Mouse (Mus musculus) brain, embryonic 18.5 days (tissue): ENCODE measurements around the gene Fkbp9.

Experiments used
- DNase-seq: peaks from one replicate; pipeline ENCODE4 v3.0.0-alpha.2; 2012; ENCODE audit warnings: low read depth, low spot score

The Fkbp9 gene

GRCm38 (mm10) chr6:56905486-56905885, 73.6 kb downstream of the Fkbp9 start:
- no peak for DNase-seq

GRCm38 (mm10) chr6:56906121-56906846, 74.4 kb downstream of the Fkbp9 start:
- no peak for DNase-seq

- no peak for DNase-seq
Observed at GRCm38 (mm10) chr6:56907973-56908372, 76.1 kb downstream of the Fkbp9 start.

GRCm38 (mm10) chr6:56908397-56908796, 76.5 kb downstream of the Fkbp9 start:
- DNase-seq, result no peak

- no peak for DNase-seq
Observed at GRCm38 (mm10) chr6:56908912-56909311, 77.1 kb downstream of the Fkbp9 start.

GRCm38 (mm10) chr6:56910910-56911309, 79.1 kb downstream of the Fkbp9 start:
- no peak for DNase-seq

- DNase-seq, result no peak
Observed at GRCm38 (mm10) chr6:56913092-56913858, 81.4 kb downstream of the Fkbp9 start.

- no peak for DNase-seq
Observed at GRCm38 (mm10) chr6:56916279-56916678, 84.4 kb downstream of the Fkbp9 start.

- DNase-seq, result no peak
Observed at GRCm38 (mm10) chr6:56917578-56918368, 85.9 kb downstream of the Fkbp9 start.

- DNase-seq, result no peak
Observed at GRCm38 (mm10) chr6:56919330-56920044, 87.6 kb downstream of the Fkbp9 start.

GRCm38 (mm10) chr6:56920222-56921092, 88.6 kb downstream of the Fkbp9 start:
- no peak for DNase-seq

GRCm38 (mm10) chr6:56923331-56923725, 91.5 kb downstream of the Fkbp9 start:
- no peak for DNase-seq

- peak; percentile 95 for DNase-seq
Observed at GRCm38 (mm10) chr6:56923726-56924707, 92.2 kb downstream of the Fkbp9 start, which contains the start of the genes Nt5c3 and Vmn1r4. TSS of gene Nt5c3 (minus strand) at chr6:56923932. TSS of gene Vmn1r4 (plus strand) at chr6:56924015.
